Mouse (Mus musculus) lung, postnatal 36 days (tissue): ENCODE measurements at regions not wholly inside any gene's neighbourhood (a gene's known extent, or its start where the extent isn't known, plus 50 kb on each side); places are given as distances from the start of the nearest gene placed in this dataset.

Experiments used
- DNase-seq: peaks from one replicate; pipeline ENCODE4 v3.0.0; 2022; ENCODE audit warnings: mixed read lengths

GRCm38 (mm10) chr2:159032147-159032546, 237.5 kb downstream of the Dhx35 start:
- DNase-seq: no peak

- DNase-seq: no peak
Measured at GRCm38 (mm10) chr2:159039916-159040315, 245.3 kb downstream of the Dhx35 start.

GRCm38 (mm10) chr2:159053534-159053933, 258.9 kb downstream of the Dhx35 start:
- DNase-seq: peak; percentile 36

- peak; percentile 71 for DNase-seq
Measured at GRCm38 (mm10) chr2:159053936-159054335, 259.3 kb downstream of the Dhx35 start.

- DNase-seq: no peak
Measured at GRCm38 (mm10) chr2:159054451-159054850, 259.8 kb downstream of the Dhx35 start.

- no peak for DNase-seq
Measured at GRCm38 (mm10) chr2:159055780-159056179, 261.2 kb downstream of the Dhx35 start.

- DNase-seq: no peak
Measured at GRCm38 (mm10) chr2:159056960-159057359, 262.4 kb downstream of the Dhx35 start.

GRCm38 (mm10) chr2:159057506-159057905, 262.9 kb downstream of the Dhx35 start:
- no peak for DNase-seq

GRCm38 (mm10) chr2:159062266-159062665, 267.7 kb downstream of the Dhx35 start:
- DNase-seq: peak; percentile 72

GRCm38 (mm10) chr2:159062666-159063065, 268.1 kb downstream of the Dhx35 start:
- no peak for DNase-seq

GRCm38 (mm10) chr2:159064403-159064970, 269.9 kb downstream of the Dhx35 start:
- DNase-seq: no peak

- no peak for DNase-seq
Measured at GRCm38 (mm10) chr2:159067506-159067905, 272.9 kb downstream of the Dhx35 start.

GRCm38 (mm10) chr2:159068303-159069020, 273.9 kb downstream of the Dhx35 start:
- DNase-seq: peak; percentile 67

GRCm38 (mm10) chr2:159069180-159069579, 274.6 kb downstream of the Dhx35 start:
- no peak for DNase-seq

GRCm38 (mm10) chr2:159072997-159073690, 278.5 kb downstream of the Dhx35 start:
- no peak for DNase-seq

GRCm38 (mm10) chr2:159079836-159080235, 285.2 kb downstream of the Dhx35 start:
- no peak for DNase-seq

- DNase-seq: peak; percentile 50
Measured at GRCm38 (mm10) chr2:159080784-159081544, 286.4 kb downstream of the Dhx35 start.

GRCm38 (mm10) chr2:159086836-159087235, 292.2 kb downstream of the Dhx35 start:
- no peak for DNase-seq

GRCm38 (mm10) chr2:159088196-159088595, 293.6 kb downstream of the Dhx35 start:
- no peak for DNase-seq

- peak; percentile 71 for DNase-seq
Measured at GRCm38 (mm10) chr2:159096667-159097066, 302.1 kb downstream of the Dhx35 start.

- no peak for DNase-seq
Measured at GRCm38 (mm10) chr2:159134042-159134441, 339.4 kb downstream of the Dhx35 start.

- no peak for DNase-seq
Measured at GRCm38 (mm10) chr2:159138603-159139002, 344.0 kb downstream of the Dhx35 start.

GRCm38 (mm10) chr2:159145980-159146379, 351.4 kb downstream of the Dhx35 start:
- no peak for DNase-seq
